12 mouse cellular contexts compared by ENCODE assay signal in the genomic region with DNA sequence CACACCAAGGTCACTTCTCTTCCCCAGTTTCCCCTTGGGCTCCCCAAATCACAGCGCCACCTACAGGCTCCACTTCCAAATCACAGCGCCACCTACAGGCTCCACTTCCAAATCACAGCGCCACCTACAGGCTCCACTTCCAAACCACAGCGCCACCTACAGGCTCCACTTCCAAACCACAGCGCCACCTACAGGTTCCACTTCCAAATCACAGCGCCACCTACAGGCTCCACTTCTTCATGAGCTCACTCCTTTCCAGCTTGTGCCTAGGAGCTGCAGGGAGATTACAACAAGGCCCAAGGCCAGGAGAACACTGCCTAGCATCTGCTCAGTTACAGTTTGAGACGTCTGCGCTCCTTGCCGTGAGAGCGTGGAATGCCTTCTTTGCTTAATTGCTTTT. TPM values are rescaled to one million over a fixed set of nuclear protein-coding genes. Genes with fewer than 3 reads are reported as not detected.
DNase-seq lines count a peak whose midpoint lies in the region; ATAC-seq and TF ChIP-seq lines count a peak whose summit lies in the region.
"Not testable (repeated sequence)": the region's sequence is repeated elsewhere in the genome, so short reads cannot be mapped to it uniquely, and the experiment has no call there.
"Had no signal": no experiment of that assay in that cellular context is flagged by ENCODE, and none has a peak within 500 bp of the region (broad histone marks: within the 10 kb centered on the region; RNA-seq: fewer than 3 reads in every experiment).

No protein-coding gene starts in this region.

- H3K4me3 ChIP-seq in E14TG2a.4 (replicated peaks; ENCODE audit: low read length); bone marrow, adult 2 months (replicated peaks; ENCODE audit: control insufficient read depth, low read depth, low read length); forebrain, postnatal 0 days (ENCODE audit: low read depth, low read length); hindbrain, postnatal 0 days (ENCODE audit: low read length); liver, adult 2 months (ENCODE audit: insufficient read depth, low read depth, low read length); midbrain, embryonic 11.5 days (ENCODE audit: low read depth, low read length): not testable (repeated sequence)

- not testable (repeated sequence) for H3K9ac ChIP-seq in forebrain, postnatal 0 days; hindbrain, postnatal 0 days (replicated peaks; ENCODE audit: low read length); liver, adult 2 months (ENCODE audit: low read depth, low read length); midbrain, embryonic 11.5 days (ENCODE audit: low read length)

- TF ChIP-seq POLR2A in bone marrow, adult 2 months (IDR thresholded peaks at IDR 0.05; ENCODE audit: borderline replicate concordance, control insufficient read depth, low read depth, low read length); liver, adult 2 months (IDR thresholded peaks at IDR 0.05; ENCODE audit: extremely low read depth, insufficient read depth, low read length): not testable (repeated sequence)

- peak; percentile 22 for DNase-seq in forebrain, postnatal 0 days
- peak; percentile 17 for DNase-seq in hindbrain, postnatal 0 days (ENCODE audit: low spot score)
- not testable (repeated sequence) for DNase-seq in liver, adult 2 months (ENCODE audit: extremely low read depth, low read depth, low spot score)
- peak; percentile 87 for DNase-seq in midbrain, embryonic 11.5 days (ENCODE audit: low spot score, missing footprints)
- peak; percentile 12 for DNase-seq in spleen, adult 12 weeks (ENCODE audit: low spot score)

- not testable (repeated sequence) for H3K4me1 ChIP-seq in E14TG2a.4 (replicated peaks; ENCODE audit: low read depth, low read length); bone marrow, adult 2 months (ENCODE audit: control insufficient read depth, insufficient read depth, low read length); forebrain, postnatal 0 days (ENCODE audit: insufficient read depth); hindbrain, postnatal 0 days (ENCODE audit: insufficient read depth, low read length); liver, adult 2 months (ENCODE audit: control insufficient read depth, insufficient read depth, low read length); midbrain, embryonic 11.5 days (ENCODE audit: control insufficient read depth, insufficient read depth, low read length)

- not testable (repeated sequence) for H3K36me3 ChIP-seq in E14TG2a.4 (ENCODE audit: insufficient read depth, low read length); forebrain, postnatal 0 days (ENCODE audit: insufficient read depth); hindbrain, postnatal 0 days (ENCODE audit: insufficient read depth, low read length); liver, adult 2 months (ENCODE audit: control insufficient read depth, insufficient read depth, low read length); midbrain, embryonic 11.5 days (ENCODE audit: control insufficient read depth, insufficient read depth, low read length)

- peak; percentile 51 for ATAC-seq in forebrain, postnatal 0 days
- ATAC-seq in hindbrain, postnatal 0 days = 0 out of 2 replicates have a peak, but pooled peaks have one; percentile 49
- not testable (repeated sequence) for ATAC-seq in midbrain, embryonic 11.5 days (ENCODE audit: low FRiP score)

- H3K27ac ChIP-seq in bone marrow, adult 2 months (ENCODE audit: control insufficient read depth, insufficient read depth, low read depth, low read length, poor library complexity); forebrain, postnatal 0 days (ENCODE audit: low read depth, low read length); hindbrain, postnatal 0 days; liver, adult 2 months (replicated peaks; ENCODE audit: insufficient read depth, low read depth, low read length); midbrain, embryonic 11.5 days (ENCODE audit: low read depth, low read length): not testable (repeated sequence)

- H3K27me3 ChIP-seq in E14TG2a.4 (ENCODE audit: insufficient read depth, low read length); forebrain, postnatal 0 days (ENCODE audit: insufficient read depth, low read length); hindbrain, postnatal 0 days (ENCODE audit: insufficient read depth, low read length); liver, adult 2 months (ENCODE audit: control insufficient read depth, insufficient read depth, low read length); midbrain, embryonic 11.5 days (ENCODE audit: control insufficient read depth, insufficient read depth, low read length): not testable (repeated sequence)

- peak; percentile 73 for TF ChIP-seq CTCF in E14TG2a.4 (conservative IDR thresholded peaks at IDR 0.05; ENCODE audit: low read length)
- TF ChIP-seq CTCF in bone marrow, adult 2 months (IDR thresholded peaks at IDR 0.05; ENCODE audit: control insufficient read depth, insufficient read depth, low read length) = peak; percentile 70
- peak; percentile 86 for TF ChIP-seq CTCF in forebrain, postnatal 0 days (IDR thresholded peaks at IDR 0.05; ENCODE audit: low read depth)
- TF ChIP-seq CTCF in hindbrain, postnatal 0 days (IDR thresholded peaks at IDR 0.05; ENCODE audit: low read depth) = peak; percentile 86
- TF ChIP-seq CTCF in liver, adult 2 months (IDR thresholded peaks at IDR 0.05; ENCODE audit: low read depth, low read length) = peak; percentile 61

- not testable (repeated sequence) for H3K4me2 ChIP-seq in forebrain, postnatal 0 days (ENCODE audit: low read depth); hindbrain, postnatal 0 days (ENCODE audit: low read depth, low read length); midbrain, embryonic 11.5 days

- not testable (repeated sequence) for H3K79me2 ChIP-seq in liver, adult 2 months (ENCODE audit: control insufficient read depth, insufficient read depth, low read length)

- 91% methylated on average over 10 of the region's 10 CpGs for WGBS in bone marrow, adult 2 months
- 87% methylated on average over 10 of the region's 10 CpGs for WGBS in forebrain, postnatal 0 days
- WGBS in hindbrain, postnatal 0 days = 88% methylated on average over 10 of the region's 10 CpGs
- WGBS in liver, adult 2 months = 91% methylated on average over 10 of the region's 10 CpGs
- WGBS in midbrain, embryonic 11.5 days = 92% methylated on average over 10 of the region's 10 CpGs

- peaks cover 19% of the 10 kb centered on the region for H3K9me3 ChIP-seq in E14TG2a.4 (ENCODE audit: low read length)
- not testable (repeated sequence) for H3K9me3 ChIP-seq in forebrain, postnatal 0 days (ENCODE audit: low read length); hindbrain, postnatal 0 days (ENCODE audit: low read length); midbrain, embryonic 11.5 days (ENCODE audit: control insufficient read depth, low read length)

RNA-seq across cellular contexts. Expression of gene Ctcfl, which starts 22.0 kb away (rescaled TPM):
- polyA plus RNA-seq in bone marrow, adult 2 months (2011; ENCODE audit: insufficient read depth, insufficient read length, low replicate concordance, missing spikeins) = not detected in 2 replicates
- not detected in 2 replicates for total RNA-seq in forebrain, postnatal 0 days (2014; rRNA removed)
- 0.06 TPM in 1 of 2 replicates, not detected in the other for polyA plus RNA-seq in forebrain, postnatal 0 days (2015; fragmentation: Nextera tagmentation; extraction: Ambion mirVana)
- not detected in 2 replicates for total RNA-seq in hindbrain, postnatal 0 days (2014; rRNA removed)
- polyA plus RNA-seq in hindbrain, postnatal 0 days (2015; fragmentation: Nextera tagmentation; extraction: Ambion mirVana) = not detected in 2 replicates
- total RNA-seq in liver, adult 2 months (2014; rRNA removed) = 0.27 and 0.46 TPM in 2 replicates
- polyA plus RNA-seq in liver, adult 2 months (2012; rRNA removed) = 0.10 and 0.20 TPM in 2 replicates
- 0.08 TPM in 1 of 2 replicates, not detected in the other for polyA plus RNA-seq in midbrain, embryonic 11.5 days (2014; fragmentation: Nextera tagmentation; extraction: Ambion mirVana)
- polyA plus RNA-seq: adrenal gland, adult 2 months; forebrain, embryonic 11.5 days had no signal

RNA-seq across cellular contexts. Expression of gene Pck1, which starts 55.5 kb away (rescaled TPM):
- polyA plus RNA-seq in bone marrow, adult 2 months (2011; ENCODE audit: insufficient read depth, insufficient read length, low replicate concordance, missing spikeins) = 4.9 and 16.4 TPM in 2 replicates
- not detected in 2 replicates for total RNA-seq in forebrain, postnatal 0 days (2014; rRNA removed)
- polyA plus RNA-seq in forebrain, postnatal 0 days (2015; fragmentation: Nextera tagmentation; extraction: Ambion mirVana) = not detected in 2 replicates
- 0.21 TPM in 1 of 2 replicates, not detected in the other for total RNA-seq in hindbrain, postnatal 0 days (2014; rRNA removed)
- polyA plus RNA-seq in hindbrain, postnatal 0 days (2015; fragmentation: Nextera tagmentation; extraction: Ambion mirVana) = not detected in 2 replicates
- 2,468 and 2,488 TPM in 2 replicates for total RNA-seq in liver, adult 2 months (2014; rRNA removed)
- polyA plus RNA-seq in liver, adult 2 months (2012; rRNA removed) = 240 and 585 TPM in 2 replicates
- polyA plus RNA-seq in midbrain, embryonic 11.5 days (2014; fragmentation: Nextera tagmentation; extraction: Ambion mirVana) = not detected in 2 replicates
- total RNA-seq: left cerebral cortex, postnatal 25 days had no signal
- polyA plus RNA-seq: embryonic facial prominence, embryonic 12.5 days; forebrain, embryonic 11.5 days; midbrain, embryonic 15.5 days had no signal
